In genomic region chr15:36394914-36395671, GRCm38 (mm10) we compare ENCODE assay signal across 19 mouse cellular contexts.
DNase-seq lines count a peak whose midpoint lies in the region; ATAC-seq lines count a peak whose summit lies in the region.
"Had no signal": no experiment of that assay in that cellular context is flagged by ENCODE, and none has a peak within 500 bp of the region (broad histone marks: within the 10 kb centered on the region; RNA-seq: fewer than 3 reads in every experiment).

No protein-coding gene starts in this region.

- H3K27ac ChIP-seq in heart, embryonic 10.5 days, result no peak overlapping the region
- no peak overlapping the region for H3K27ac ChIP-seq in midbrain, embryonic 11.5 days (ENCODE audit: low read depth, low read length)
- no peak overlapping the region for H3K27ac ChIP-seq in midbrain, embryonic 13.5 days
- H3K27ac ChIP-seq: embryonic facial prominence, embryonic 12.5 days; forebrain, embryonic 15.5 days; hindbrain, embryonic 12.5 days had no signal

- 76% methylated on average over 8 of the region's 8 CpGs for WGBS in heart, embryonic 10.5 days
- WGBS in midbrain, embryonic 11.5 days, result 81% methylated on average over 8 of the region's 8 CpGs
- 83% methylated on average over 8 of the region's 8 CpGs for WGBS in midbrain, embryonic 13.5 days

- intact Hi-C loops in gastrocnemius, postnatal 14 days (cut with DNase I; ENCODE audit: low total_unique reads), result no loop called here

- H3K9me3 ChIP-seq in heart, embryonic 10.5 days, result no peaks in the 10 kb centered on the region
- no peaks in the 10 kb centered on the region for H3K9me3 ChIP-seq in midbrain, embryonic 11.5 days (ENCODE audit: control insufficient read depth, low read length)
- no peaks in the 10 kb centered on the region for H3K9me3 ChIP-seq in midbrain, embryonic 13.5 days
- H3K9me3 ChIP-seq: embryonic facial prominence, embryonic 12.5 days; forebrain, embryonic 15.5 days; hindbrain, embryonic 12.5 days had no signal

- H3K4me1 ChIP-seq in heart, embryonic 10.5 days, result peaks cover 8% of the 10 kb centered on the region
- no peaks in the 10 kb centered on the region for H3K4me1 ChIP-seq in midbrain, embryonic 11.5 days (ENCODE audit: control insufficient read depth, insufficient read depth, low read length)
- H3K4me1 ChIP-seq in midbrain, embryonic 13.5 days (replicated peaks), result peaks cover 12% of the 10 kb centered on the region

- no peaks in the 10 kb centered on the region for H3K36me3 ChIP-seq in heart, embryonic 10.5 days
- H3K36me3 ChIP-seq in midbrain, embryonic 11.5 days (ENCODE audit: control insufficient read depth, insufficient read depth, low read length), result no peaks in the 10 kb centered on the region
- no peaks in the 10 kb centered on the region for H3K36me3 ChIP-seq in midbrain, embryonic 13.5 days
- H3K36me3 ChIP-seq: embryonic facial prominence, embryonic 12.5 days; forebrain, embryonic 15.5 days; hindbrain, embryonic 12.5 days had no signal

- H3K4me2 ChIP-seq in midbrain, embryonic 11.5 days, result no peak overlapping the region
- H3K4me2 ChIP-seq in midbrain, embryonic 13.5 days (replicated peaks), result no peak overlapping the region
- H3K4me2 ChIP-seq: embryonic facial prominence, embryonic 12.5 days; forebrain, embryonic 15.5 days; hindbrain, embryonic 12.5 days had no signal

- no peak overlapping the region for H3K4me3 ChIP-seq in heart, embryonic 10.5 days
- no peak overlapping the region for H3K4me3 ChIP-seq in midbrain, embryonic 11.5 days (ENCODE audit: low read depth, low read length)
- H3K4me3 ChIP-seq in midbrain, embryonic 13.5 days (replicated peaks), result no peak overlapping the region
- H3K4me3 ChIP-seq: embryonic facial prominence, embryonic 12.5 days; forebrain, embryonic 15.5 days; hindbrain, embryonic 12.5 days had no signal

- no peak for ATAC-seq in midbrain, embryonic 11.5 days (ENCODE audit: low FRiP score)
- ATAC-seq in midbrain, embryonic 13.5 days, result no peak
- peak; percentile 55 for ATAC-seq in megakaryocyte progenitor cell, adult 5-6 weeks (replicated peaks; ENCODE audit: poor library complexity)
- ATAC-seq: forebrain, embryonic 15.5 days; hindbrain, embryonic 16.5 days had no signal

- peak; percentile 58 for DNase-seq in heart, adult 11 months
- no peak for DNase-seq in heart, embryonic 10.5 days (ENCODE audit: low spot score)
- DNase-seq in midbrain, embryonic 11.5 days (ENCODE audit: low spot score, missing footprints), result peak; percentile 1
- no peak for DNase-seq in frontal cortex, adult 2 months (ENCODE audit: extremely low spot score in 1 of 2, low spot score in 1 of 2)
- DNase-seq in gastrocnemius, postnatal 14 days, result no peak
- DNase-seq: adrenal gland, adult 8-10 months; adrenal gland, postnatal 36 days; cerebellum, adult 11 months; cerebellum, adult 8-10 months; cerebellum, postnatal 14 days; gastrocnemius, postnatal 10 days; heart, postnatal 10 days; heart, postnatal 4 days had no signal

- H3K27me3 ChIP-seq in heart, embryonic 10.5 days (ENCODE audit: insufficient read depth, poor library complexity, severe bottlenecking), result no peaks in the 10 kb centered on the region
- no peaks in the 10 kb centered on the region for H3K27me3 ChIP-seq in midbrain, embryonic 11.5 days (ENCODE audit: control insufficient read depth, insufficient read depth, low read length)
- no peaks in the 10 kb centered on the region for H3K27me3 ChIP-seq in midbrain, embryonic 13.5 days
- H3K27me3 ChIP-seq: embryonic facial prominence, embryonic 12.5 days; forebrain, embryonic 15.5 days; hindbrain, embryonic 12.5 days had no signal

- H3K9ac ChIP-seq in midbrain, embryonic 11.5 days (ENCODE audit: low read length), result no peak overlapping the region
- H3K9ac ChIP-seq in midbrain, embryonic 13.5 days (replicated peaks), result no peak overlapping the region
- H3K9ac ChIP-seq: embryonic facial prominence, embryonic 12.5 days; forebrain, embryonic 15.5 days; hindbrain, embryonic 12.5 days had no signal

Comparison
In these comparisons a context has a peak if more than half of its experiments do, and no peak if none do; other contexts are left out.
1. DNase-seq: peak in heart, adult 11 months (single experiment) and midbrain, embryonic 11.5 days (single experiment); none in heart, embryonic 10.5 days (single experiment), frontal cortex, adult 2 months (0 of 2) and gastrocnemius, postnatal 14 days (single experiment).